Mouse (Mus musculus): ENCODE data around the gene Rnf130.

The Rnf130 gene

DNA sequence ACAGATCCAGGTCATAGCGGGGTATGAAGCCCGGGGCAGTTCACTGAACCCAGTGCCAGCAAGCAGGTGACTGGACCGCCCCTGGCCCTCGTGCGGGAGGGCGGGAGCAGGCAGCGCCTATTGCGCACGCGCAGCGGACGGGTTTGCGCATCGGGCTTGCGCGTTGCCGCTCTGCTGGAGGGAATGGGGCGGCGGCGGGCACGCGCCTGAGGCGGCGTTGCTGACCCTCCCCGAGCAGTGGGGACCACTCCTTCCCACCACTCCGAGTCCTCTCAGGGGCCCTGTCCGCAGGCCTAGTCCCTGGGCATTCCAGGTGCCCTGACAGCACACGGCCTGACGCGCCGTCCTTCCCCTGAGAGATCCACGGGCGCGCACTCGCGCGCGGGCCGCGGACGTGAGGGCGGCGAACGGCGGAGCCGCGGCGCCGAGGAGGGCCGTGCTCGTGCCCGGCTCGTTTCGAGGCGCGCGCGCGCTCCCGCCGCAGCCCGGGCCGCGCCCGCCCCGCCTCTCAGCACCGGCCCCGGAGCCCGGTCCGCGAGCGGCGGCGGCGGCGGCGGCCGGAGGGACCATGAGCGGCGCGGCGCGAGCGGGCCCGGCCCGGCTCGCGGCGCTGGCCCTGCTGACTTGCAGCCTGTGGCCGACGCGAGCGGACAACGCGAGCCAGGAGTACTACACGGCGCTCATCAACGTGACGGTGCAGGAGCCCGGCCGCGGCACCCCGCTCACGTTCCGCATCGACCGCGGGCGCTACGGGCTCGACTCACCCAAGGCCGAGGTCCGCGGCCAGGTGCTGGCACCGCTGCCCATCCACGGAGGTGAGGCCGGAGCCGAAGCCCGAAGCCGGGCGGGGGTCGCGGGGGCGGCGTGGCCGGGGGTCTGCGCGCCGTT, at the start of gene Rnf130:
Rnf130 (plus strand) TSS at position 514 of the 888 bp plus-strand sequence.
- TF ChIP-seq GATA4 (IDR thresholded peaks at IDR 0.05; ENCODE audit: insufficient replicate concordance, low read length): no peak

DNA sequence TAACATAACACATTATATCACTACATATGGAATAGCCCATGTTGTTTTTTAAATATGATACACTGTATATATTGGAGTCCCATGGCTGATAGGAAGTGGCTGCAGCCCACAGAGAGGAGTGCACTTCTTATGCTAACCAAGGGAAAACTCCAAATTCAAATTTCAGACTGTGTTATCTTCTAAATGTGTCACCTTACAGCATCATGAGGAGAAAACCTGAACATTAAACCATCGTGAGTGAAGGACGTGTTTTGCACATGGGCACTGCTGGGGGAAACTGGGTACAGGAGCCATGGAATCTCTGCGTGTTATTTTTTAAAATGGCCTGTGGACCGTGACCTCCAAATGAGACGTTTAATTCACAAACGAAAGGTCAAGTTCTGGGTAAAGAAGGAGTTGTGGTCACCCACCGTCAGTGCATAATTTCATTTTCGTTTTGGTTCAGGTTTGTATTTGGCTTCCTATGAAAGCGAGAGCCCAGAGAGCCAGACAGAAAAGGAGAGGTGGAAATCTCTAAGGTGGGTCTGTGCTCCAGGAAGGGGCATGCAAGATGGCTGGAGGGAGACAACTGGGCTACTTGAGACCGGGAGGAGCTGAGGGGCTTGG, 47.1 kb upstream of the Rnf130 start:
- TF ChIP-seq GATA4 (IDR thresholded peaks at IDR 0.05; ENCODE audit: insufficient replicate concordance, low read length): no peak

DNA sequence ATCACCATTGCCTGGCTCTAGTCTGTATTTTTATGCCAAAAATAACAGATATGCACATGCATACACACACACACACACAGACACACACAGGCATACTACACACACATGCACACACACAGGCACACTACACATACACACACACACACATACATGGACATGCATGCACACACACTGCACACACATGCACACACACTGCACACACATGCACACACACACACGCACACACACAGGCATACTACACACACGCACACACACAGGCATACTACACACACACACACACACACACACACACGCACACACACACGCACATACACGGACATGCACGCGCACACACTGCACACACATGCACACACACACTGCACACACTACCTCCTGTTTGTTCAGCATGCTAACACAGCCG, 46.2 kb upstream of the Rnf130 start:
- TF ChIP-seq GATA4 (IDR thresholded peaks at IDR 0.05; ENCODE audit: insufficient replicate concordance, low read length): no peak

DNA sequence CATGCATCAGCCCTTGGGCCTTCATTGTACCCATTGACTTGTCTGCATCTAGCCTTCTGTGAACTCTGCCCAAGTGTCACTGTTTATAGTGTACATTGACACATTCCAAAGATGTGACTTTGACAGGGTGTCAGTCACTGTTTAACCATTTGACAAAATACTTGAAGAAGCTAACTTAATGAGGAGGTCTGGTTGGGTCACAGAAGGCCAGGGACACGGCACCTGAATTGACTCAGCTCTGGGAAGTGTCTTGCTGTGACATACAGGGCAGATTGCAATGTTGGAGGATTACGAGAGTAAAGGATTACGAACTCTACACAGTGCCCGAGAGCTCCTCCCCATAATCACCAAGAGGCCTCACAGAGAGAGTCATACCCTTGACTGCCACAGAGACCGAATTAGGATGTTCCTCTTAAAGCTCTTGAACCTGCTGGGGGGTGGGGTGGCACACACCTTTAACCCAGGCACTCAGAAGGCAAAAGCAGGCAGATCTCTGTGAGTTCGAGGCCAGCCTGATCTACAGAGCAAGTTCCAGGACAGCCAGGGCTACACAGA, 44.4 kb upstream of the Rnf130 start:
- TF ChIP-seq GATA4 (IDR thresholded peaks at IDR 0.05; ENCODE audit: insufficient replicate concordance, low read length): no peak

DNA sequence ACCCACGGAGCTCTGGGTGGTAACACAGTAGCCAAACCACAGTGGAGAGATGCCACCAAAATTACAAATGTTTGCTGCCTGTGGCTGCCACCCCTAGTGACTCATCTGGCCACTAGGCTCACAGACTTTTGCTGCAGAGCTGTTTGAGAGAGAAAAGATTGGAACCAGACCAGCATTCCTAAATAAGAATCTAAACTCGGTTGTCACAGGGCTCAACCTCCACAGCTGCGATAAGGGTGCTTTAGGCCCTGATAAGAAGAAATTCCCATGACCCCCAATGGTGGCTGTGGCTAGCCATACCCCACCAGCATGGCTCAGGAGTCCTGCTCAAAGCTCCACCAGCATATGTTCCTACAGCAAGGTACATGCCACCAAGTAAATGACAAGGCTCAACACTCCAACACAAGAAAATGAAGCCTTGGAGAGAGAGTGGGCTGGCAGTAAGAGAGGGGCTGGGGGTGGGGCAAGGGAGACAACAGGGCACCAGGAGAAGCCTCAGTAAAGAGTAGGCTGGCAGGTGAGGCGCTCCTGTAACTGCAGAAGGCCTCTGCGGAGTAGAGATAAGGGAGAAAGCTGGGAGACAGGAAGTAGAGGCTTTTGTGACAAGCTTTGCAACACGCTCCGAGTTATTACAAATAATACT, 43.7 kb upstream of the Rnf130 start:
- no peak for TF ChIP-seq GATA4 (IDR thresholded peaks at IDR 0.05; ENCODE audit: insufficient replicate concordance, low read length)

DNA sequence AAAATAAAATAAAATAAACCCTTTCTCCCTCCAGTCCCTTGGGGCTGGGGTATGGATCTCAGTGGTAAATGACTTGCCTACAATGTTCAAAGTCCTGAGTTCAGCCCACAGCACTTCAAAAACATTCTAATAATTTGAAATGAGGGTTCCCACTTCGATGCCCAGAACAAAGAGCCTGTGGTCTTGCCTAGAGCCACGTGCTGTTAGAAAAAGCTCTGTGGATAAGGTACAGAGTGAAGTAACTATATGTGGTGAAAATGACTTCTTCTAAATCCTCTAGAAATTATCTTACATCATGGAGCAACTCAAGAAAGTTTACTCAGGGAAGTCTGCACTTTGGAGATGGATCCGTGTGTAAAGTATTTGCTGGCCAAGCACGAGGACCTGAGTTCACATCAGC, 43.1 kb upstream of the Rnf130 start:
- no peak for TF ChIP-seq GATA4 (IDR thresholded peaks at IDR 0.05; ENCODE audit: insufficient replicate concordance, low read length)

DNA sequence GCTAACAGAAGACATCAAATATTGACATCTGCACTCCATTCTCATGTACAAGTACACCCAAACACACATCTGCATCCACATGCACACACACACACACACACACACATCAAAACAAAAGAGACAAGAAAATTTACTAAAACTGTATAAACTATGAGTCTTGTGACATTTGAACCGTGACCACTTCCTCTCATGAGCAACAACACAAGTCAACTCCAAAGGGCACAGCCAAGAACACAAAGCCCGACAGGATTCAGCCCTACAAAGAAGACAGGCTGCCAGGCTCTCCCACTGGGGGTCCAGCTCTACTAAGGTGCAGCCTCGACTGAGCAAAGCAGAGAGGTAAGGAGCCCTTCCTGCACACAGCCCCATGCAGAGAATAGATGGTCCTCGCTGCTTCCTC, 42.3 kb upstream of the Rnf130 start:
- no peak for TF ChIP-seq GATA4 (IDR thresholded peaks at IDR 0.05; ENCODE audit: insufficient replicate concordance, low read length)

DNA sequence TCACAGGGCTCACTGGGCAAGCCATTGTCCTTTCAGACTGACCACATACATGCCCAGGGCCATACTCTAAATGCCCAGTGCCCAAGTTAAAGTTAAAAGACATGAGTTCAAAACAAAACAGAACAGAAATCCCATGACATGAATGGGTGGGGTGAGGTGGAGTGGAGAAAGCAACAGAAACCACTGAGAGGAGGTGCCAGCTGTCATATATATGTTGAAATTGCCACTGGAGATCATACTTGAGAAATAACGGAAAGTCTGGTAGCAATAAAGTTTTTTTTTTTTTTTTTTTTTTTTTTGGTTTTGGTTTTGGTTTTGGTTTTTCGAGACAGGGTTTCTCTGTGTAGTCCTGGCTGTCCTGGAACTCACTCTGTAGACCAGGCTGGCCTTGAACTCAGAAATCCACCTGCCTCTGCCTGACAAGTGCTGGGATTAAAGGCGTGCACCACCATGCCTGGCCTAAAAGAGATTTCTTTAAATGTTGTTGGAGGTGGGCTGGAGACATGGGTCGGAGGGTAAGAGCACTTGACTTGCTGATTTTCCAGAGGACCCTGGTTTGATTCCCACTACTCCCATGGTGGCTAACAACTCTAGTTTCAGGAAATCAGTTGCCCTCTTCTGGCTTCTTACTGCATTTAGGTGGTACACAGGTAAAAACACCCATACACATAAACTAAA, 41.1 kb upstream of the Rnf130 start:
- no peak for TF ChIP-seq GATA4 (IDR thresholded peaks at IDR 0.05; ENCODE audit: insufficient replicate concordance, low read length)

DNA sequence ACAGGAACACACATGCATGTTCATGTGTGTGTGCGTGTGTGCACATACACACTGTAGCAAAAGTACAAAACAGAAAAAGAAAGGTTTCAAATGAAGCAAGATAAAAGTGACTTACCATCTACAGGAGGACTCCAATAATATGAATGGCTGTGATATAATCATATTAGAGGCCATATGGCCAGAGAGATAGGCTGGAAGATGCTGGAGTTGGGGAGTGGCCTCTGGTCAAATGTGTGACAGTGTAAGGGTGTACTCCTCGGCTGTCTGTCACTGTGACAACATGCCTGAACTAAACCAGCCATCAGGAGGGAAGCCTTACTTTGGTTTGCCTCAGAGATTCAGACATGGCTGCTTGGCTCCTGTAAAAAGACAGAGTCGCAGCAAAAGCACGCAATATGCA, 40.1 kb upstream of the Rnf130 start:
- TF ChIP-seq GATA4 (IDR thresholded peaks at IDR 0.05; ENCODE audit: insufficient replicate concordance, low read length): no peak

DNA sequence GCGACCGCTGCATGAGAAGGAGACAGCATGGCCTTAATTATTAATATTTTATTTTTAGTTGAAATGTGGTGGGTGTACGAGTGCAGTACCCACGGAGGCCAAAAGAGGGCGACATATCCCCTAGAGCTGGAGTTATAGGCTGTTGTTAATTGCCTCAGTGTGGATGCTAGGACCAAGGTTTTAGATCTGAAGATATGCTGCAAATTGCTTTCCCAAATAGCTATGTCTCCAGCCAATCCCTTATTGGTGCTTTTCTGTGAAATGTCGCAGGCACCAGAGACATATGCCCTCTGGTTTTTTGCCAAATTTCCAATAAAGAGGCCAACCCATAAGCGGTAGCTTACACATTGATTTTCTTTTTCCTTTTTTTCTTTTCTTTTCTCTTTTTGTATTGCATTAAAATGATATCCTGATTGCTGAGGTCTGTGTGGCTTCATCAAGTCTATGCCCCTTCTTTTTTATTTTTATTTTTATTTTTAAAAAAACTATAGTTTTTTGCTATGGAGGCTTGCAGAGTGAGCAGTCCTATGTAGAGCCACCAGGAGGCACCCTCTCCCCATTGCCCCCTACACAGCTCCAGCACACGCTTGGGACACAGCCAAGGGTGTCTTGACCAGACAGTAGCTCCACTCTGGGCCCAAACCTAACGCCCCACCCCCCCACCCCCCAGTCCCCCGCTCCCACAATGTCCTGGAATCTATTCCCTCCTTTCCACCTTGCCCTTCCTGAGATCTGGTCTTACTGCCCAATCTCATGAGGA, 38.7 kb upstream of the Rnf130 start:
- peak; percentile 65; the same call in 1 of the 2 replicates for TF ChIP-seq GATA4 (IDR thresholded peaks at IDR 0.05; ENCODE audit: insufficient replicate concordance, low read length)

DNA sequence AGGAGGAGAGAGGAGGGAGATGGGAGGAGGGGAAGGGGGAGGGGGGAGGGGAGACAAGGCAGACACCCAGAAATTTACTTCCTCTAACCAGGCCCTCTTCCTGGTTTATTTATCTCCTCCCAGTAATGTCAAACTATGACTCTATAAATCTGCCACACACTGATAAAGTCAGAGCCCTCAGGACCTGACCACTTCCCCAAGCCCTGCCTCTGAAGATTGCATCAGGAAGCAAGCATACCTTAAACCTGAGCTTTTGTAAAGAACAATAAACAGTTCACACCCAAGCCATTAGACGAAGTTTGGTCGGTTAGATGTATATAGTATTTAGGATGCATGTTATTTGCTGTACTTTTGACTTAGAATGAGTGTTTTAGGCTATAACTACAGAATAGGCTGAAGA, 30.6 kb upstream of the Rnf130 start:
- no peak for TF ChIP-seq GATA4 (IDR thresholded peaks at IDR 0.05; ENCODE audit: insufficient replicate concordance, low read length)

DNA sequence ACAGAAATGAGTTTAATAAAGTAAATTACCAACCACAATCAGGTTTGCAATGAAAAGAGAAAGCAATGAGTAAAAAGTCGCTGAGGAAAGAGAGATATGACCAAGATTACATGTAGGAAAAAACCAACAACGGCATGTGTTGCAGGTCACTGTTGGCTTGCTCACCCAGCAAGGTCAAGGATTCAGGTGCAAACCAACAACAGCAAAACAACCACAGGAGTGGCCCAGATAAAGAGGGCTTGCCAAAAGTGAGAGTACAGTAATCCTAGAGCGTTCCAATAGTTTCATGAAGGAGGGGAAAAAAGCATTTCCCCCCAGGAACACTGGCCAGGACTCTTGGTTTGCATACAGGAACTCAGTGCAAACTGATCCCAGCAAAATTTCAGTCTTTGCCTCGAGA, 28.7 kb upstream of the Rnf130 start:
- no peak for TF ChIP-seq GATA4 (IDR thresholded peaks at IDR 0.05; ENCODE audit: insufficient replicate concordance, low read length)

DNA sequence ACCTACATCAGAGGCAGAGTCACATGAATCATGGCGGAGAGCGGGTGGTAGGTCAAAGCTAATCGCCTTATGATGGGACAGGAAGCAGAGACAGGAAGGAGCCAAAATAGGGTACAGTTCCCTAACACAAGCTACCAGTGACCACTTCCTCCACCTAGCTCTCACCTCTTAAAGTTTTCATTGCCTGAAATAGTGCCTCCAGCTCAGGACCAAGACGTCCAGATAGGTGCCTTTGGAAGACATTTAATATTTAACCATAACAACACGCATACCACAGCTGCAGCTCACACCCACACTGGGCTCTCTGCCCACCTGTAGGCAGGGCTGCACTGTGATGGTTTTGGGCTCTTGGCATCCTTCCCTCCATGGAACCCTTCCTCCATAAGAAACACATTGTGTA, 27.8 kb upstream of the Rnf130 start:
- no peak for TF ChIP-seq GATA4 (IDR thresholded peaks at IDR 0.05; ENCODE audit: insufficient replicate concordance, low read length)

DNA sequence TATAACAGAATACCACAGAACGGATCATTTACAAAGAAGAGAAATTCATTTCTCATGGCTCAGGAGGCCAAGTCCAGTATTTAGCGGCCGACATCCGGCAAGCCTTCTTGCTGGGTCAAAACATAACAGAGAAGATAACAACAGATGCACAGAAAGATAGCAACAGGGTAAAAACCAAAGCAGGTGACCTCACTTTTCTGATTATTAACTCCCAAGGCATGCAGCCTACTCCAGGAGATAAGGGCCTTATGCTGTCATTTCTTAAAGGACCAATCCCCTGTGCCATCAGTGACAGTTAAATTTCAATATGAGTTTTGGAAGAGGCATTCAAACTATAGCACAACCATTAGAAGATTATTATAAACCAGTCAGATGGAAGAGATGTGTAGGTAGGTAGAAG, 22.3 kb upstream of the Rnf130 start:
- TF ChIP-seq GATA4 (IDR thresholded peaks at IDR 0.05; ENCODE audit: insufficient replicate concordance, low read length): no peak
